In genomic region chr1:89457126-89458031, GRCm38 (mm10) we compare ENCODE assay signal across 8 mouse cellular contexts. TPM values are rescaled to one million over a fixed set of nuclear protein-coding genes. Genes with fewer than 3 reads are reported as not detected.
DNase-seq lines count a peak whose midpoint lies in the region; ATAC-seq lines count a peak whose summit lies in the region.

No protein-coding gene starts in this region.

- H3K4me3 ChIP-seq in lung, embryonic 16.5 days (ENCODE audit: low read length), result no peak overlapping the region
- 0 out of 2 replicates have a peak overlapping the region, but pooled peaks have one; percentile 68 for H3K4me3 ChIP-seq in stomach, embryonic 16.5 days (replicated peaks; ENCODE audit: low read length)

- peaks cover 23% of the 10 kb centered on the region for H3K4me1 ChIP-seq in lung, embryonic 16.5 days (replicated peaks; ENCODE audit: control insufficient read depth, insufficient read depth, low read length)
- H3K4me1 ChIP-seq in stomach, embryonic 16.5 days (ENCODE audit: control insufficient read depth, insufficient read depth, low read length), result peaks cover 27% of the 10 kb centered on the region

- WGBS in lung, embryonic 16.5 days, result 68% methylated on average over 17 of the region's 17 CpGs
- 70% methylated on average over 17 of the region's 17 CpGs for WGBS in stomach, embryonic 16.5 days

- H3K9ac ChIP-seq in lung, embryonic 16.5 days (ENCODE audit: low read length), result no peak overlapping the region
- no peak overlapping the region for H3K9ac ChIP-seq in stomach, embryonic 16.5 days (ENCODE audit: low read length)

- H3K36me3 ChIP-seq in lung, embryonic 16.5 days (ENCODE audit: control insufficient read depth, insufficient read depth, low read length), result peaks cover 7% of the 10 kb centered on the region
- no peaks in the 10 kb centered on the region for H3K36me3 ChIP-seq in stomach, embryonic 16.5 days (ENCODE audit: control insufficient read depth, insufficient read depth, low read length)

- H3K4me2 ChIP-seq in lung, embryonic 16.5 days (ENCODE audit: low read depth, low read length), result peak overlapping the region; percentile 93
- H3K4me2 ChIP-seq in stomach, embryonic 16.5 days (ENCODE audit: low read depth, low read length), result peak overlapping the region; percentile 91; the same call in 1 of the 2 replicates

- no peak for ATAC-seq in lung, embryonic 16.5 days (ENCODE audit: low read depth)
- ATAC-seq in stomach, embryonic 16.5 days (ENCODE audit: insufficient read depth, low FRiP score), result no peak

- peaks cover 7% of the 10 kb centered on the region for H3K9me3 ChIP-seq in lung, embryonic 16.5 days (ENCODE audit: control insufficient read depth, low read length)
- 0 out of 2 replicates have a peak, but pooled peaks cover 4% of the 10 kb centered on the region for H3K9me3 ChIP-seq in stomach, embryonic 16.5 days (replicated peaks; ENCODE audit: control insufficient read depth, low read length)

- H3K27ac ChIP-seq in lung, embryonic 16.5 days (ENCODE audit: low read length), result no peak overlapping the region
- no peak overlapping the region for H3K27ac ChIP-seq in stomach, embryonic 16.5 days (ENCODE audit: low read length)

- DNase-seq in lung, postnatal 25 days (ENCODE audit: low spot score), result no peak
- DNase-seq in fat pad, adult 2 months (ENCODE audit: extremely low read depth, low read depth, low spot score), result peak; percentile 55
- DNase-seq in kidney, postnatal 10 days, result peak; percentile 51
- no peak for DNase-seq in natural killer cell, adult 2 months (ENCODE audit: low spot score in 2 of 2)
- DNase-seq in right cerebral cortex, postnatal 25 days, result no peak
- DNase-seq in layer of hippocampus, adult 8-10 months (ENCODE audit: low spot score in 2 of 2), result no peak

- H3K27me3 ChIP-seq in lung, embryonic 16.5 days (ENCODE audit: control insufficient read depth, insufficient read depth, low read depth, low read length), result no peaks in the 10 kb centered on the region
- no peaks in the 10 kb centered on the region for H3K27me3 ChIP-seq in stomach, embryonic 16.5 days (ENCODE audit: control insufficient read depth, insufficient read depth, low read length)

RNA-seq across cellular contexts. Expression of gene Agap1, which starts 2.8 kb away (rescaled TPM):
- 7.6 TPM in 2 replicates for polyA plus RNA-seq in lung, embryonic 16.5 days (2015; fragmentation: Nextera tagmentation; extraction: Ambion mirVana)
- 5.1 and 5.8 TPM in 2 replicates for polyA plus RNA-seq in stomach, embryonic 16.5 days (2015; fragmentation: Nextera tagmentation; extraction: Ambion mirVana)
- total RNA-seq in layer of hippocampus, adult 8-10 months (2022), result 100 to 1,000 TPM; 235 to 308 (median 283) TPM

Comparison
In these comparisons a context has a peak if more than half of its experiments do, and no peak if none do; other contexts are left out.
1. DNase-seq: peak in fat pad, adult 2 months (single experiment) and kidney, postnatal 10 days (single experiment); none in lung, postnatal 25 days (single experiment), natural killer cell, adult 2 months (0 of 2), right cerebral cortex, postnatal 25 days (single experiment) and layer of hippocampus, adult 8-10 months (0 of 2).